Mouse (Mus musculus) limb, embryonic 14.5 days (tissue): Measurements from ENCODE around the gene Olfr156. TPM values are rescaled to one million over a fixed set of nuclear protein-coding genes. Genes with fewer than 3 reads are reported as not detected.

Experiments
- ATAC-seq: fragments of 200-750 bp; cut with Nextera tagmentation; 2 replicates; pipeline ENCODE4 v1.8.0; 2017; ENCODE audit warnings: low read depth, moderate number of reproducible peaks, moderate TSS enrichment; ENCODE audit not compliant: low FRiP score
- DNase-seq: peaks from one replicate; pipeline ENCODE4 v3.0.0-alpha.2; 2015; ENCODE audit warnings: low spot score
- H3K27ac ChIP-seq: fragments of 300-500 bp; sonication (generic); replicated peaks from 2 replicates; pipeline ENCODE4 v1.5.1; 2014; ENCODE audit warnings: low read depth, mild to moderate bottlenecking, low read length, moderate library complexity, mixed read lengths
- H3K27me3 ChIP-seq: fragments of 300-500 bp; sonication (generic); 2 replicates; pipeline ENCODE4 v1.6.1; 2014; ENCODE audit warnings: low read length, mixed read lengths; ENCODE audit not compliant: control insufficient read depth, insufficient read depth
- H3K36me3 ChIP-seq: fragments of 300-500 bp; sonication (generic); 2 replicates; pipeline ENCODE4 v1.6.1; 2014; ENCODE audit warnings: mild to moderate bottlenecking, low read length, moderate library complexity, mixed read lengths; ENCODE audit not compliant: control insufficient read depth, insufficient read depth
- H3K4me1 ChIP-seq: fragments of 300-500 bp; sonication (generic); 2 replicates; pipeline ENCODE4 v1.6.1; 2014; ENCODE audit warnings: antibody characterized with exemption, low read length, mixed read lengths; ENCODE audit not compliant: control insufficient read depth, insufficient read depth
- H3K4me2 ChIP-seq: fragments of 300-500 bp; sonication (generic); replicated peaks from 2 replicates; pipeline ENCODE4 v1.6.1; 2014; ENCODE audit warnings: low read depth, mild to moderate bottlenecking, low read length, moderate library complexity; ENCODE audit not compliant: severe bottlenecking
- H3K4me3 ChIP-seq: fragments of 300-500 bp; sonication (generic); replicated peaks from 2 replicates; pipeline ENCODE4 v1.5.1; 2014; ENCODE audit warnings: low read length
- H3K9ac ChIP-seq: fragments of 300-500 bp; sonication (generic); 2 replicates; pipeline ENCODE4 v1.6.1; 2014; ENCODE audit warnings: mild to moderate bottlenecking, low read depth, low read length, moderate library complexity; ENCODE audit not compliant: severe bottlenecking
- H3K9me3 ChIP-seq: fragments of 300-500 bp; sonication (generic); 2 replicates; pipeline ENCODE4 v1.6.1; 2016; ENCODE audit warnings: low read length; ENCODE audit not compliant: control insufficient read depth
- POLR2A ChIP-seq: fragments of 200-500 bp; IDR thresholded peaks from 2 replicates; pipeline ENCODE4 v1.8.0; 2012; ENCODE audit warnings: inconsistent platforms, mild to moderate bottlenecking, moderate library complexity, borderline replicate concordance; ENCODE audit not compliant: insufficient read depth, insufficient read length; ENCODE audit errors: extremely low read depth
- WGBS: fragments of 180-500 bp; shearing (Covaris S2); extraction: QIAGEN DNeasy Blood & Tissue Kit; methylation state at CpG from one replicate; pipeline ENCODE4 v1.1.7; 2014; 5-methylcytosine and 5-hydroxymethylcytosine counted together
- polyA plus RNA-seq, 2 experiments: library from polyadenylated mRNA; depleted of rRNA in 1 of 2; stranded (reverse) in 1 of 2; unstranded in 1 of 2; fragments of >200 nt; fragmentation: Nextera tagmentation in 1 of 2; extraction: Ambion mirVana in 1 of 2; gene quantifications; 2 replicates each; pipeline versions ENCODE4 v1.2.1 to v1.2.3; 2012 to 2014

Gene Olfr156
- polyA plus RNA-seq, 2 experiments, result 0.34 TPM; not detected in 1

- Histone ChIP-seq H3K9me3 (no peaks in the 10 kb centered on the region), H3K36me3 (no peaks in the 10 kb centered on the region), H3K9ac (no peak overlapping the region), H3K27ac (no peak overlapping the region), H3K27me3 (no peaks in the 10 kb centered on the region), H3K4me2 (no peak overlapping the region), H3K4me3 (no peak overlapping the region), H3K4me1 (no peaks in the 10 kb centered on the region)
- ATAC-seq, result no peak
- TF ChIP-seq POLR2A, result no peak
- DNase-seq, result no peak
- 66% methylated on average over 8 of the region's 8 CpGs for WGBS
Measured at GRCm38 (mm10) chr4:43854101-43854500, 30.4 kb upstream of the Olfr156 start.

- Histone ChIP-seq H3K36me3 (no peaks in the 10 kb centered on the region), H3K4me3 (no peak within 1 kb of the TSS), H3K27ac (no peak within 1 kb of the TSS), H3K4me2 (no peak within 1 kb of the TSS), H3K9me3 (no peaks in the 10 kb centered on the region), H3K9ac (no peak within 1 kb of the TSS), H3K27me3 (no peaks in the 10 kb centered on the region), H3K4me1 (no peaks in the 10 kb centered on the region)
- 85% methylated on average over 6 of the region's 6 CpGs for WGBS
- no peak for TF ChIP-seq POLR2A
- ATAC-seq (no peak), DNase-seq (no peak)
Measured at GRCm38 (mm10) chr4:43851265-43851664, 27.6 kb upstream of the Olfr156 start, which contains the start of gene Olfr155. Gene Olfr155, plus strand, starts transcription at chr4:43851565.

- Histone ChIP-seq H3K9me3 (no peaks in the 10 kb centered on the region), H3K4me1 (no peaks in the 10 kb centered on the region), H3K4me3 (no peak within 1 kb of the TSS), H3K36me3 (no peaks in the 10 kb centered on the region), H3K27me3 (no peaks in the 10 kb centered on the region), H3K9ac (no peak within 1 kb of the TSS), H3K27ac (no peak within 1 kb of the TSS), H3K4me2 (no peak within 1 kb of the TSS)
- ATAC-seq (no peak), DNase-seq (no peak)
- WGBS, result 71% methylated on average over 1 of the region's 1 CpGs
- no peak for TF ChIP-seq POLR2A
Measured at GRCm38 (mm10) chr4:43840101-43840500, 16.4 kb upstream of the Olfr156 start, which contains the start of gene Olfr157. Gene Olfr157, minus strand, starts transcription at chr4:43840201.

GRCm38 (mm10) chr4:43838326-43838725 lies 14.6 kb upstream of the Olfr156 start:
- H3K9ac ChIP-seq, result no peak overlapping the region
- no peaks in the 10 kb centered on the region for H3K4me1 ChIP-seq
- no peak overlapping the region for H3K27ac ChIP-seq
- TF ChIP-seq POLR2A, result no peak
- no peak overlapping the region for H3K4me3 ChIP-seq
- no peaks in the 10 kb centered on the region for H3K36me3 ChIP-seq
- ATAC-seq, result no peak
- WGBS, result 63% methylated on average over 3 of the region's 3 CpGs
- no peaks in the 10 kb centered on the region for H3K27me3 ChIP-seq
- no peak overlapping the region for H3K4me2 ChIP-seq
- DNase-seq, result no peak
- H3K9me3 ChIP-seq, result no peaks in the 10 kb centered on the region

- WGBS, result 66% methylated on average over 4 of the region's 4 CpGs
Measured at GRCm38 (mm10) chr4:43834749-43835148, 11.1 kb upstream of the Olfr156 start.

GRCm38 (mm10) chr4:43833752-43834151 lies 10.1 kb upstream of the Olfr156 start:
- H3K4me2 ChIP-seq, result no peak overlapping the region
- no peaks in the 10 kb centered on the region for H3K36me3 ChIP-seq
- H3K9ac ChIP-seq, result no peak overlapping the region
- WGBS, result 66% methylated on average over 5 of the region's 5 CpGs
- no peaks in the 10 kb centered on the region for H3K9me3 ChIP-seq
- H3K27me3 ChIP-seq, result no peaks in the 10 kb centered on the region
- no peak overlapping the region for H3K4me3 ChIP-seq
- H3K27ac ChIP-seq, result no peak overlapping the region
- ATAC-seq (no peak), DNase-seq (no peak)
- TF ChIP-seq POLR2A, result no peak
- H3K4me1 ChIP-seq, result no peaks in the 10 kb centered on the region

More at GRCm38 (mm10) chr4:43834749-43835148, 11.1 kb upstream of the Olfr156 start:
- Histone ChIP-seq H3K4me2 (no peak overlapping the region), H3K9me3 (no peaks in the 10 kb centered on the region), H3K4me3 (no peak overlapping the region), H3K27ac (no peak overlapping the region), H3K36me3 (no peaks in the 10 kb centered on the region), H3K9ac (no peak overlapping the region), H3K27me3 (no peaks in the 10 kb centered on the region), H3K4me1 (no peaks in the 10 kb centered on the region)
- DNase-seq (no peak), ATAC-seq (no peak)
- TF ChIP-seq POLR2A, result no peak
